Mouse (Mus musculus) bone marrow, adult 2 months (tissue): ENCODE results near the gene S100b. TPM values are rescaled to one million over a fixed set of nuclear protein-coding genes. Genes with fewer than 3 reads are reported as not detected.

Experiments used
- H3K27ac ChIP-seq: fragments of 200-500 bp; 2 replicates; pipeline ENCODE4 v1.5.1; 2012; ENCODE audit warnings: low read depth, mild to moderate bottlenecking, control low read depth, inconsistent platforms, low read length; ENCODE audit not compliant: control insufficient read depth, poor library complexity, insufficient read depth
- H3K4me1 ChIP-seq: fragments of 200-500 bp; 2 replicates; pipeline ENCODE4 v1.6.1; 2011; ENCODE audit warnings: low read length; ENCODE audit not compliant: control insufficient read depth, insufficient read depth
- H3K4me3 ChIP-seq: fragments of 200-500 bp; replicated peaks from 2 replicates; pipeline ENCODE3; 2011; ENCODE audit warnings: mild to moderate bottlenecking, low read depth, low read length, control low read depth; ENCODE audit not compliant: control insufficient read depth
- CTCF ChIP-seq: fragments of 200-500 bp; IDR thresholded peaks from 2 replicates; pipeline ENCODE4 v1.5.1; 2011; ENCODE audit warnings: low read length, control low read depth; ENCODE audit not compliant: control insufficient read depth, insufficient read depth
- POLR2A ChIP-seq: fragments of 200-500 bp; IDR thresholded peaks from 2 replicates; pipeline ENCODE4 v1.6.1; 2011; ENCODE audit warnings: low read depth, mild to moderate bottlenecking, control low read depth, low read length, borderline replicate concordance; ENCODE audit not compliant: control insufficient read depth
- WGBS: fragments of 180-500 bp; shearing (Covaris S2); methylation state at CpG from one replicate; pipeline ENCODE4 v1.1.7; 2018; 5-methylcytosine and 5-hydroxymethylcytosine counted together
- polyA plus RNA-seq: library from polyadenylated mRNA; stranded (reverse); fragments of >200 nt; gene quantifications from 2 replicates; pipeline ENCODE4 v1.2.4, GENCODE M21; 2011; ENCODE audit warnings: low replicate concordance; ENCODE audit not compliant: missing spikeins, insufficient read depth, insufficient read length

The S100b gene
- polyA plus RNA-seq, 1 experiment: 3.4 TPM

- 86% methylated on average over 1 of the region's 1 CpGs for WGBS
- no peak overlapping the region for H3K4me3 ChIP-seq
- TF ChIP-seq CTCF (no peak), POLR2A (no peak)
- no peaks in the 10 kb centered on the region for H3K4me1 ChIP-seq
- no peak overlapping the region for H3K27ac ChIP-seq
These were observed 574 bp upstream of the S100b start for GRCm38 (mm10) chr10:76253079-76253478.

GRCm38 (mm10) chr10:76255617-76256016 is 2.0 kb downstream of the S100b start:
- TF ChIP-seq POLR2A (no peak), CTCF (no peak)
- WGBS: 81% methylated on average over 6 of the region's 6 CpGs

GRCm38 (mm10) chr10:76257231-76257630 is 3.6 kb downstream of the S100b start:
- Histone ChIP-seq H3K27ac (no peak overlapping the region), H3K4me3 (no peak overlapping the region), H3K4me1 (no peaks in the 10 kb centered on the region)
- TF ChIP-seq POLR2A (no peak), CTCF (no peak)
- 87% methylated on average over 7 of the region's 7 CpGs for WGBS

More at GRCm38 (mm10) chr10:76255617-76256016, 2.0 kb downstream of the S100b start:
- H3K4me1 ChIP-seq: no peaks in the 10 kb centered on the region
- H3K4me3 ChIP-seq: no peak overlapping the region
- no peak overlapping the region for H3K27ac ChIP-seq

GRCm38 (mm10) chr10:76257719-76258390 is 4.2 kb downstream of the S100b start:
- H3K27ac ChIP-seq: no peak overlapping the region
- TF ChIP-seq CTCF: no peak
- no peak for TF ChIP-seq POLR2A
- no peaks in the 10 kb centered on the region for H3K4me1 ChIP-seq
- 16% methylated on average over 12 of the region's 12 CpGs for WGBS
- H3K4me3 ChIP-seq: no peak overlapping the region

- TF ChIP-seq CTCF (no peak), POLR2A (no peak)
- Histone ChIP-seq H3K27ac (no peak overlapping the region), H3K4me1 (no peaks in the 10 kb centered on the region), H3K4me3 (no peak overlapping the region)
- WGBS: 76% methylated on average over 18 of the region's 18 CpGs
These were observed 6.0 kb downstream of the S100b start for GRCm38 (mm10) chr10:76259566-76260232.

GRCm38 (mm10) chr10:76260358-76261059 is 6.9 kb downstream of the S100b start:
- H3K4me3 ChIP-seq: no peak overlapping the region
- 71% methylated on average over 11 of the region's 11 CpGs for WGBS
- TF ChIP-seq POLR2A: no peak
- TF ChIP-seq CTCF: no peak
- no peaks in the 10 kb centered on the region for H3K4me1 ChIP-seq
- H3K27ac ChIP-seq: no peak overlapping the region

- no peak for TF ChIP-seq CTCF
- no peak for TF ChIP-seq POLR2A
- no peak overlapping the region for H3K27ac ChIP-seq
- H3K4me1 ChIP-seq: no peaks in the 10 kb centered on the region
- WGBS: 81% methylated on average over 3 of the region's 3 CpGs
- H3K4me3 ChIP-seq: no peak overlapping the region
These were observed 7.8 kb downstream of the S100b start for GRCm38 (mm10) chr10:76261447-76261846.

- Histone ChIP-seq H3K4me1 (no peaks in the 10 kb centered on the region), H3K27ac (no peak overlapping the region), H3K4me3 (no peak overlapping the region)
- 78% methylated on average over 4 of the region's 4 CpGs for WGBS
- TF ChIP-seq CTCF: no peak
- no peak for TF ChIP-seq POLR2A
These were observed 8.8 kb downstream of the S100b start for GRCm38 (mm10) chr10:76262431-76262830.

- Histone ChIP-seq H3K4me3 (no peak overlapping the region), H3K27ac (no peak overlapping the region), H3K4me1 (no peaks in the 10 kb centered on the region)
- TF ChIP-seq POLR2A (no peak), CTCF (peak; percentile 71)
- 26% methylated on average over 8 of the region's 8 CpGs for WGBS
These were observed 17.6 kb downstream of the S100b start for GRCm38 (mm10) chr10:76271238-76271637.
